14 mouse cellular contexts compared by ENCODE assay signal in the genomic region with DNA sequence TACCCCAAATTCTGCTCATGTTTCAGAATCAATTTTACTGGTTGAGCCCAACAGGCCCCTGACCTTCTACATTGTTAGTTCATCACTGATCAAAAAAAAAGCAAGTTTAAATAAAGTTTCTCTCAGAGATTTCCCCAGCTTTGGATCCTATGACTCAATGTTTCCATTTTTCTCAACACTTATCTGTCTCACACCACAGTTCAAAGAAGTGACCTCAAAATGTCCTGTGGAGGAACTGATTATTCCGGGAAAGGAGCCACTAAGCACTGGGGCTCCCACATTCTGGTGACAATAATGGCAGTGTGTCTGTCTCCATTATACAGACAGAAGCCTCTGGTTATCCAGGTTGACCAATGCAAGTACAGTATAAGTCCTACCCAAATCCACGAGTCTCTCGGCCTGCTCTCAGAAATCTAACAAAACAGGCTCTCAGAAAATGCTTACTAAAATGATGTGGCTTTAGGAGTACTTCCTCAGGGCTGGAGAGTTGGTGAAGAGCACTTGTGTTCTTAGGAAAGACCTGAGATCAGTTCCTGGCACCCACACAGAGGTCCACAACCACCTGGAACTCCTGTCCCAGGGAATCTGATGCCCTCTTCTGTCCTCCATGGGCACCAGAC.
DNase-seq lines count a peak whose midpoint lies in the region; ATAC-seq and TF ChIP-seq lines count a peak whose summit lies in the region.
"Had no signal": no experiment of that assay in that cellular context is flagged by ENCODE, and none has a peak within 500 bp of the region (broad histone marks: within the 10 kb centered on the region; RNA-seq: fewer than 3 reads in every experiment).

No protein-coding gene starts in this region.

- intact Hi-C loops in gastrocnemius, adult 2 months (cut with DNase I), result no loop called here

- peaks cover 7% of the 10 kb centered on the region for H3K36me3 ChIP-seq in heart, embryonic 12.5 days
- H3K36me3 ChIP-seq in heart, embryonic 11.5 days (ENCODE audit: control insufficient read depth, insufficient read depth, low read length), result no peaks in the 10 kb centered on the region
- H3K36me3 ChIP-seq in lung, embryonic 16.5 days (ENCODE audit: control insufficient read depth, insufficient read depth, low read length), result no peaks in the 10 kb centered on the region
- peaks cover 4% of the 10 kb centered on the region; the same call in 1 of the 2 replicates for H3K36me3 ChIP-seq in heart, embryonic 16.5 days (ENCODE audit: control insufficient read depth, insufficient read depth)
- H3K36me3 ChIP-seq: embryonic facial prominence, embryonic 13.5 days; limb, embryonic 13.5 days had no signal

- peak; percentile 61; the same call in 1 of the 2 replicates for ATAC-seq in heart, embryonic 12.5 days (ENCODE audit: insufficient number of reproducible peaks, low FRiP score)
- no peak for ATAC-seq in heart, embryonic 11.5 days (replicated peaks; ENCODE audit: insufficient number of reproducible peaks, low FRiP score, low TSS enrichment)
- peak; percentile 15; the same call in 1 of the 2 replicates for ATAC-seq in lung, embryonic 16.5 days (ENCODE audit: low read depth)
- ATAC-seq in heart, embryonic 16.5 days (replicated peaks; ENCODE audit: extremely low read depth, insufficient read depth, low FRiP score), result 0 out of 2 replicates have a peak, but pooled peaks have one; percentile 41
- ATAC-seq: CD4-positive, CD25-positive, alpha-beta regulatory T cell, adult 4 months; forebrain, postnatal 0 days; midbrain, embryonic 16.5 days had no signal

- no peak for DNase-seq in lung, postnatal 36 days
- peak; percentile 65 for DNase-seq in Muller cell, postnatal 12 days (ENCODE audit: inconsistent ontology term)
- no peak for DNase-seq in gastrocnemius, adult 2 months
- DNase-seq: adrenal gland, postnatal 25 days; forebrain, postnatal 0 days; lung, adult 18-20 months had no signal

- no peak for TF ChIP-seq CTCF in gastrocnemius, adult 2 months (IDR thresholded peaks at IDR 0.05)

- H3K9me3 ChIP-seq in heart, embryonic 12.5 days (replicated peaks), result no peaks in the 10 kb centered on the region; the same call in 1 of the 2 replicates
- no peaks in the 10 kb centered on the region for H3K9me3 ChIP-seq in heart, embryonic 11.5 days (replicated peaks; ENCODE audit: control insufficient read depth, low read length)
- no peaks in the 10 kb centered on the region for H3K9me3 ChIP-seq in lung, embryonic 16.5 days (ENCODE audit: control insufficient read depth, low read length)
- 0 out of 2 replicates have a peak, but pooled peaks cover 3% of the 10 kb centered on the region for H3K9me3 ChIP-seq in heart, embryonic 16.5 days (replicated peaks; ENCODE audit: control insufficient read depth, low read length)
- H3K9me3 ChIP-seq: embryonic facial prominence, embryonic 13.5 days had no signal

- peak overlapping the region; percentile 70 for H3K27ac ChIP-seq in heart, embryonic 12.5 days (ENCODE audit: poor library complexity, severe bottlenecking)
- no peak overlapping the region for H3K27ac ChIP-seq in heart, embryonic 11.5 days (ENCODE audit: low read depth, low read length)
- H3K27ac ChIP-seq in lung, embryonic 16.5 days (ENCODE audit: low read length), result no peak overlapping the region
- no peak overlapping the region for H3K27ac ChIP-seq in heart, embryonic 16.5 days (ENCODE audit: low read length)
- H3K27ac ChIP-seq in gastrocnemius, adult 2 months, result no peak overlapping the region
- H3K27ac ChIP-seq: embryonic facial prominence, embryonic 13.5 days; limb, embryonic 13.5 days had no signal

- WGBS in heart, embryonic 12.5 days, result 58% methylated on average over 3 of the region's 3 CpGs
- WGBS in heart, embryonic 11.5 days (ENCODE audit: insufficient replicate concordance), result 64% methylated on average over 3 of the region's 3 CpGs
- WGBS in lung, embryonic 16.5 days, result 60% methylated on average over 3 of the region's 3 CpGs
- 57% methylated on average over 3 of the region's 3 CpGs for WGBS in heart, embryonic 16.5 days

- no peaks in the 10 kb centered on the region for H3K27me3 ChIP-seq in heart, embryonic 12.5 days (replicated peaks)
- H3K27me3 ChIP-seq in heart, embryonic 11.5 days (ENCODE audit: control insufficient read depth, insufficient read depth, low read length), result no peaks in the 10 kb centered on the region
- no peaks in the 10 kb centered on the region for H3K27me3 ChIP-seq in lung, embryonic 16.5 days (ENCODE audit: control insufficient read depth, insufficient read depth, low read depth, low read length)
- no peaks in the 10 kb centered on the region for H3K27me3 ChIP-seq in heart, embryonic 16.5 days (ENCODE audit: control insufficient read depth, insufficient read depth, low read length)
- H3K27me3 ChIP-seq: embryonic facial prominence, embryonic 13.5 days had no signal

- no peak overlapping the region for H3K4me3 ChIP-seq in heart, embryonic 12.5 days
- no peak overlapping the region for H3K4me3 ChIP-seq in heart, embryonic 11.5 days (ENCODE audit: low read depth, low read length)
- H3K4me3 ChIP-seq in lung, embryonic 16.5 days (ENCODE audit: low read length), result no peak overlapping the region
- H3K4me3 ChIP-seq in heart, embryonic 16.5 days (ENCODE audit: low read length), result no peak overlapping the region
- H3K4me3 ChIP-seq in gastrocnemius, adult 2 months, result no peak overlapping the region
- H3K4me3 ChIP-seq: embryonic facial prominence, embryonic 13.5 days; limb, embryonic 13.5 days had no signal

- H3K4me2 ChIP-seq in heart, embryonic 12.5 days, result no peak overlapping the region
- no peak overlapping the region for H3K4me2 ChIP-seq in heart, embryonic 11.5 days
- no peak overlapping the region for H3K4me2 ChIP-seq in lung, embryonic 16.5 days (ENCODE audit: low read depth, low read length)
- H3K4me2 ChIP-seq in heart, embryonic 16.5 days (ENCODE audit: low read depth, low read length), result no peak overlapping the region
- H3K4me2 ChIP-seq: embryonic facial prominence, embryonic 13.5 days; limb, embryonic 13.5 days had no signal

- no peak overlapping the region for H3K9ac ChIP-seq in heart, embryonic 12.5 days
- H3K9ac ChIP-seq in heart, embryonic 11.5 days (ENCODE audit: low read depth, low read length), result no peak overlapping the region
- H3K9ac ChIP-seq in lung, embryonic 16.5 days (ENCODE audit: low read length), result no peak overlapping the region
- H3K9ac ChIP-seq in heart, embryonic 16.5 days (ENCODE audit: low read length), result no peak overlapping the region
- H3K9ac ChIP-seq: embryonic facial prominence, embryonic 13.5 days; forebrain, postnatal 0 days; limb, embryonic 13.5 days had no signal

- peaks cover 17% of the 10 kb centered on the region for H3K4me1 ChIP-seq in heart, embryonic 12.5 days (replicated peaks)
- H3K4me1 ChIP-seq in heart, embryonic 11.5 days (ENCODE audit: control insufficient read depth, insufficient read depth, low read length), result 0 out of 2 replicates have a peak, but pooled peaks cover 2% of the 10 kb centered on the region
- peaks cover 8% of the 10 kb centered on the region for H3K4me1 ChIP-seq in lung, embryonic 16.5 days (replicated peaks; ENCODE audit: control insufficient read depth, insufficient read depth, low read length)
- 0 out of 2 replicates have a peak, but pooled peaks cover 2% of the 10 kb centered on the region for H3K4me1 ChIP-seq in heart, embryonic 16.5 days (ENCODE audit: control insufficient read depth, insufficient read depth, low read length)
- H3K4me1 ChIP-seq: limb, embryonic 13.5 days had no signal
